Mouse (Mus musculus): ENCODE results near the gene Gm45233. TPM values are rescaled to one million over a fixed set of nuclear protein-coding genes. Genes with fewer than 3 reads are reported as not detected.

The Gm45233 gene
- polyA plus RNA-seq, 1 experiment from 2014 or later = 0.18 TPM

- peaks cover 2% of the 10 kb centered on the region; the same call in 1 of the 2 replicates for H3K4me1 ChIP-seq (ENCODE audit: control insufficient read depth, insufficient read depth, low read length)
- H3K27ac ChIP-seq (ENCODE audit: low read length) = no peak overlapping the region
- no peak overlapping the region for H3K4me3 ChIP-seq (ENCODE audit: low read length)
- H3K36me3 ChIP-seq (ENCODE audit: control insufficient read depth, insufficient read depth) = no peaks in the 10 kb centered on the region
- no peaks in the 10 kb centered on the region for H3K9me3 ChIP-seq (replicated peaks; ENCODE audit: control insufficient read depth, low read length)
- ATAC-seq (replicated peaks; ENCODE audit: extremely low read depth, insufficient read depth, low FRiP score) = no peak; the same call in 1 of the 2 replicates
- H3K9ac ChIP-seq (ENCODE audit: low read length) = no peak overlapping the region
- no peaks in the 10 kb centered on the region for H3K27me3 ChIP-seq (ENCODE audit: control insufficient read depth, insufficient read depth, low read length)
- no peak overlapping the region for H3K4me2 ChIP-seq (ENCODE audit: low read depth, low read length)
- 53% methylated on average over 3 of the region's 3 CpGs for WGBS
Observed at GRCm38 (mm10) chr7:43423991-43424625, 19.8 kb upstream of the Gm45233 start.

- Histone ChIP-seq H3K4me1 (ENCODE audit: control insufficient read depth, insufficient read depth, low read length) (peaks cover 2% of the 10 kb centered on the region; the same call in 1 of the 2 replicates), H3K27ac (ENCODE audit: low read length) (no peak within 1 kb of the TSS), H3K9me3 (replicated peaks; ENCODE audit: control insufficient read depth, low read length) (no peaks in the 10 kb centered on the region), H3K36me3 (ENCODE audit: control insufficient read depth, insufficient read depth) (no peaks in the 10 kb centered on the region), H3K9ac (ENCODE audit: low read length) (no peak within 1 kb of the TSS), H3K27me3 (ENCODE audit: control insufficient read depth, insufficient read depth, low read length) (no peaks in the 10 kb centered on the region), H3K4me3 (ENCODE audit: low read length) (no peak within 1 kb of the TSS), H3K4me2 (ENCODE audit: low read depth, low read length) (no peak within 1 kb of the TSS)
- ATAC-seq (replicated peaks; ENCODE audit: extremely low read depth, insufficient read depth, low FRiP score) = no peak
- 72% methylated on average over 8 of the region's 8 CpGs for WGBS
Observed at GRCm38 (mm10) chr7:43427406-43427805, 16.5 kb upstream of the Gm45233 start, which contains the start of gene Lim2. Gene Lim2 (plus strand): TSS chr7:43427670.

GRCm38 (mm10) chr7:43429500-43429899 lies 14.4 kb upstream of the Gm45233 start:
- 38% methylated on average over 4 of the region's 4 CpGs for WGBS
- Histone ChIP-seq H3K9me3 (replicated peaks; ENCODE audit: control insufficient read depth, low read length) (no peaks in the 10 kb centered on the region), H3K27me3 (ENCODE audit: control insufficient read depth, insufficient read depth, low read length) (no peaks in the 10 kb centered on the region), H3K27ac (ENCODE audit: low read length) (no peak overlapping the region), H3K4me1 (ENCODE audit: control insufficient read depth, insufficient read depth, low read length) (no peaks in the 10 kb centered on the region), H3K9ac (ENCODE audit: low read length) (no peak overlapping the region), H3K4me3 (ENCODE audit: low read length) (no peak overlapping the region), H3K36me3 (ENCODE audit: control insufficient read depth, insufficient read depth) (no peaks in the 10 kb centered on the region), H3K4me2 (ENCODE audit: low read depth, low read length) (no peak overlapping the region)
- no peak for ATAC-seq (replicated peaks; ENCODE audit: extremely low read depth, insufficient read depth, low FRiP score)

- Histone ChIP-seq H3K4me3 (ENCODE audit: low read length) (no peak overlapping the region), H3K4me1 (ENCODE audit: control insufficient read depth, insufficient read depth, low read length) (no peaks in the 10 kb centered on the region), H3K36me3 (ENCODE audit: control insufficient read depth, insufficient read depth) (no peaks in the 10 kb centered on the region), H3K9ac (ENCODE audit: low read length) (no peak overlapping the region), H3K9me3 (replicated peaks; ENCODE audit: control insufficient read depth, low read length) (no peaks in the 10 kb centered on the region), H3K27me3 (ENCODE audit: control insufficient read depth, insufficient read depth, low read length) (no peaks in the 10 kb centered on the region), H3K27ac (ENCODE audit: low read length) (no peak overlapping the region), H3K4me2 (ENCODE audit: low read depth, low read length) (no peak overlapping the region)
- ATAC-seq (replicated peaks; ENCODE audit: extremely low read depth, insufficient read depth, low FRiP score) = no peak
- WGBS = 59% methylated on average over 4 of the region's 4 CpGs
Observed at GRCm38 (mm10) chr7:43432891-43433290, 11.0 kb upstream of the Gm45233 start.

- no peak overlapping the region for H3K9ac ChIP-seq (ENCODE audit: low read length)
- H3K9me3 ChIP-seq (replicated peaks; ENCODE audit: control insufficient read depth, low read length) = no peaks in the 10 kb centered on the region
- H3K4me2 ChIP-seq (ENCODE audit: low read depth, low read length) = no peak overlapping the region
- H3K4me3 ChIP-seq (ENCODE audit: low read length) = no peak overlapping the region
- no peaks in the 10 kb centered on the region for H3K4me1 ChIP-seq (ENCODE audit: control insufficient read depth, insufficient read depth, low read length)
- ATAC-seq (replicated peaks; ENCODE audit: extremely low read depth, insufficient read depth, low FRiP score) = no peak
- no peaks in the 10 kb centered on the region for H3K36me3 ChIP-seq (ENCODE audit: control insufficient read depth, insufficient read depth)
- no peaks in the 10 kb centered on the region for H3K27me3 ChIP-seq (ENCODE audit: control insufficient read depth, insufficient read depth, low read length)
- 88% methylated on average over 5 of the region's 5 CpGs for whole genome bisulfite sequencing
- no peak overlapping the region for H3K27ac ChIP-seq (ENCODE audit: low read length)
Observed at GRCm38 (mm10) chr7:43434676-43435075, 9.3 kb upstream of the Gm45233 start.

GRCm38 (mm10) chr7:43436341-43437255 lies 7.3 kb upstream of the Gm45233 start, which contains the start of gene Nkg7:
Gene Nkg7 (plus strand): TSS chr7:43437073.
- Histone ChIP-seq H3K9ac (ENCODE audit: low read length) (no peak within 1 kb of the TSS), H3K4me2 (ENCODE audit: low read depth, low read length) (peak within 1 kb of the TSS; percentile 41; the same call in 1 of the 2 replicates), H3K9me3 (replicated peaks; ENCODE audit: control insufficient read depth, low read length) (no peaks in the 10 kb centered on the region), H3K4me3 (ENCODE audit: low read length) (peak within 1 kb of the TSS; percentile 14; the same call in 1 of the 2 replicates), H3K4me1 (ENCODE audit: control insufficient read depth, insufficient read depth, low read length) (no peaks in the 10 kb centered on the region), H3K27me3 (ENCODE audit: control insufficient read depth, insufficient read depth, low read length) (no peaks in the 10 kb centered on the region), H3K27ac (ENCODE audit: low read length) (no peak within 1 kb of the TSS), H3K36me3 (ENCODE audit: control insufficient read depth, insufficient read depth) (no peaks in the 10 kb centered on the region)
- WGBS = 65% methylated on average over 10 of the region's 10 CpGs
- 0 out of 2 replicates have a peak, but pooled peaks have one; percentile 8 for ATAC-seq (replicated peaks; ENCODE audit: extremely low read depth, insufficient read depth, low FRiP score)

- no peak overlapping the region for H3K4me2 ChIP-seq (ENCODE audit: low read depth, low read length)
- H3K27me3 ChIP-seq (ENCODE audit: control insufficient read depth, insufficient read depth, low read length) = no peaks in the 10 kb centered on the region
- H3K36me3 ChIP-seq (ENCODE audit: control insufficient read depth, insufficient read depth) = no peaks in the 10 kb centered on the region
- WGBS = 69% methylated on average over 4 of the region's 4 CpGs
- ATAC-seq (replicated peaks; ENCODE audit: extremely low read depth, insufficient read depth, low FRiP score) = no peak
- no peak overlapping the region for H3K4me3 ChIP-seq (ENCODE audit: low read length)
- peaks cover 5% of the 10 kb centered on the region for H3K4me1 ChIP-seq (ENCODE audit: control insufficient read depth, insufficient read depth, low read length)
- no peaks in the 10 kb centered on the region for H3K9me3 ChIP-seq (replicated peaks; ENCODE audit: control insufficient read depth, low read length)
- H3K27ac ChIP-seq (ENCODE audit: low read length) = no peak overlapping the region
- H3K9ac ChIP-seq (ENCODE audit: low read length) = no peak overlapping the region
Observed at GRCm38 (mm10) chr7:43438611-43439010, 5.3 kb upstream of the Gm45233 start.

- Histone ChIP-seq H3K36me3 (ENCODE audit: control insufficient read depth, insufficient read depth) (no peaks in the 10 kb centered on the region), H3K27ac (ENCODE audit: low read length) (no peak within 1 kb of the TSS), H3K9ac (ENCODE audit: low read length) (no peak within 1 kb of the TSS), H3K4me3 (ENCODE audit: low read length) (no peak within 1 kb of the TSS), H3K9me3 (replicated peaks; ENCODE audit: control insufficient read depth, low read length) (no peaks in the 10 kb centered on the region), H3K4me2 (ENCODE audit: low read depth, low read length) (no peak within 1 kb of the TSS), H3K27me3 (ENCODE audit: control insufficient read depth, insufficient read depth, low read length) (no peaks in the 10 kb centered on the region), H3K4me1 (ENCODE audit: control insufficient read depth, insufficient read depth, low read length) (peaks cover 11% of the 10 kb centered on the region)
- WGBS = 86% methylated on average over 6 of the region's 6 CpGs
- no peak for ATAC-seq (replicated peaks; ENCODE audit: extremely low read depth, insufficient read depth, low FRiP score)
Observed at GRCm38 (mm10) chr7:43440482-43440881, 3.4 kb upstream of the Gm45233 start, which contains the start of gene Cldnd2. Gene Cldnd2 (plus strand): TSS chr7:43440782.

GRCm38 (mm10) chr7:43441071-43441470 lies 2.9 kb upstream of the Gm45233 start:
- WGBS = 76% methylated on average over 3 of the region's 3 CpGs
- no peaks in the 10 kb centered on the region for H3K36me3 ChIP-seq (ENCODE audit: control insufficient read depth, insufficient read depth)
- no peak for ATAC-seq (replicated peaks; ENCODE audit: extremely low read depth, insufficient read depth, low FRiP score)
- H3K4me1 ChIP-seq (ENCODE audit: control insufficient read depth, insufficient read depth, low read length) = peaks cover 13% of the 10 kb centered on the region
- no peak overlapping the region for H3K27ac ChIP-seq (ENCODE audit: low read length)
- H3K27me3 ChIP-seq (ENCODE audit: control insufficient read depth, insufficient read depth, low read length) = no peaks in the 10 kb centered on the region
- H3K4me2 ChIP-seq (ENCODE audit: low read depth, low read length) = no peak overlapping the region
- no peak overlapping the region for H3K4me3 ChIP-seq (ENCODE audit: low read length)
- no peak overlapping the region for H3K9ac ChIP-seq (ENCODE audit: low read length)
- no peaks in the 10 kb centered on the region for H3K9me3 ChIP-seq (replicated peaks; ENCODE audit: control insufficient read depth, low read length)
